Mouse (Mus musculus): ENCODE data around the gene Tmem201.

- TF ChIP-seq POLR2A (IDR thresholded peaks at IDR 0.05; ENCODE audit: borderline replicate concordance, control insufficient read depth, low read depth, low read length): no peak
- no peak for TF ChIP-seq CTCF (IDR thresholded peaks at IDR 0.05; ENCODE audit: control insufficient read depth, insufficient read depth, low read length)
Measured at GRCm38 (mm10) chr4:149773408-149774093, 35.7 kb upstream of the Tmem201 start.

All from bone marrow, adult 2 months (tissue).